In genomic region chr6:115901062-115901461, GRCm38 (mm10) we compare ENCODE assay signal across 8 mouse cellular contexts. TPM values are rescaled to one million over a fixed set of nuclear protein-coding genes. Genes with fewer than 3 reads are reported as not detected.
DNase-seq lines count a peak whose midpoint lies in the region; ATAC-seq and TF ChIP-seq lines count a peak whose summit lies in the region.

No protein-coding gene starts in this region.

- peak; percentile 72; the same call in 1 of the 2 replicates for ATAC-seq in forebrain, embryonic 15.5 days (replicated peaks)
- ATAC-seq in lung, embryonic 14.5 days (ENCODE audit: insufficient read depth): peak; percentile 81
- ATAC-seq in neural tube, embryonic 15.5 days (ENCODE audit: low FRiP score): peak; percentile 76; the same call in 1 of the 2 replicates

- H3K27ac ChIP-seq in forebrain, embryonic 15.5 days (replicated peaks): no peak overlapping the region; the same call in 1 of the 2 replicates
- H3K27ac ChIP-seq in lung, embryonic 14.5 days (ENCODE audit: low read depth): peak overlapping the region; percentile 61; the same call in 1 of the 2 replicates
- no peak overlapping the region for H3K27ac ChIP-seq in neural tube, embryonic 15.5 days (replicated peaks)
- H3K27ac ChIP-seq in thymus, adult 2 months (ENCODE audit: control insufficient read depth, insufficient read depth, low read length): no peak overlapping the region

- peaks cover 16% of the 10 kb centered on the region; the same call in 1 of the 2 replicates for H3K4me1 ChIP-seq in forebrain, embryonic 15.5 days
- 0 out of 2 replicates have a peak, but pooled peaks cover 4% of the 10 kb centered on the region for H3K4me1 ChIP-seq in lung, embryonic 14.5 days (ENCODE audit: insufficient read depth)
- peaks cover 10% of the 10 kb centered on the region for H3K4me1 ChIP-seq in neural tube, embryonic 15.5 days
- no peaks in the 10 kb centered on the region; the same call in 1 of the 2 replicates for H3K4me1 ChIP-seq in thymus, adult 2 months (replicated peaks; ENCODE audit: control insufficient read depth, insufficient read depth, low read length)

- no peaks in the 10 kb centered on the region for H3K79me3 ChIP-seq in C2C12 (ENCODE audit: low read depth)

- H3K4me3 ChIP-seq in C2C12 (ENCODE audit: insufficient read depth, poor library complexity, severe bottlenecking): no peak overlapping the region
- H3K4me3 ChIP-seq in forebrain, embryonic 15.5 days: no peak overlapping the region
- H3K4me3 ChIP-seq in lung, embryonic 14.5 days (ENCODE audit: low read depth, low read length): no peak overlapping the region
- H3K4me3 ChIP-seq in neural tube, embryonic 15.5 days (replicated peaks): no peak overlapping the region
- H3K4me3 ChIP-seq in thymus, adult 2 months (ENCODE audit: control insufficient read depth, insufficient read depth, low read length): no peak overlapping the region

- H3ac ChIP-seq in C2C12 (ENCODE audit: control insufficient read depth, insufficient read length, low read depth): no peak overlapping the region

- no peaks in the 10 kb centered on the region for H3K79me2 ChIP-seq in C2C12 (ENCODE audit: control insufficient read depth, insufficient read depth)

- intact Hi-C loops in heart, postnatal 25 days (cut with DNase I): loop anchor here (1.0 to 5.0 kb wide), 3 partner anchors 91 to 226 kb away; no protein-coding TSS in a partner anchor

- no peaks in the 10 kb centered on the region for H3K36me3 ChIP-seq in C2C12 (ENCODE audit: control insufficient read depth, insufficient read depth)
- peaks cover 3% of the 10 kb centered on the region; the same call in 1 of the 2 replicates for H3K36me3 ChIP-seq in forebrain, embryonic 15.5 days
- H3K36me3 ChIP-seq in lung, embryonic 14.5 days (ENCODE audit: insufficient read depth): peaks cover 16% of the 10 kb centered on the region; the same call in 1 of the 2 replicates
- H3K36me3 ChIP-seq in neural tube, embryonic 15.5 days: peaks cover 17% of the 10 kb centered on the region; the same call in 1 of the 2 replicates
- no peaks in the 10 kb centered on the region for H3K36me3 ChIP-seq in thymus, adult 2 months (ENCODE audit: control insufficient read depth, insufficient read depth, low read length)

- H3K9me3 ChIP-seq in forebrain, embryonic 15.5 days: no peaks in the 10 kb centered on the region
- H3K9me3 ChIP-seq in lung, embryonic 14.5 days (ENCODE audit: low read depth, low read length): no peaks in the 10 kb centered on the region
- no peaks in the 10 kb centered on the region for H3K9me3 ChIP-seq in neural tube, embryonic 15.5 days (replicated peaks)

- H3K9ac ChIP-seq in forebrain, embryonic 15.5 days (replicated peaks): no peak overlapping the region
- H3K9ac ChIP-seq in lung, embryonic 14.5 days: no peak overlapping the region
- no peak overlapping the region for H3K9ac ChIP-seq in neural tube, embryonic 15.5 days (replicated peaks)

- peak; percentile 81 for TF ChIP-seq CTCF in C2C12 (IDR thresholded peaks at IDR 0.05; ENCODE audit: control insufficient read depth, insufficient read depth, insufficient read length)
- peak; percentile 87 for TF ChIP-seq CTCF in brain, embryonic 14.5 days (IDR thresholded peaks at IDR 0.05; ENCODE audit: borderline replicate concordance, extremely low read depth, insufficient read depth, insufficient read length)
- peak; percentile 89 for TF ChIP-seq CTCF in lung, embryonic 14.5 days (IDR thresholded peaks at IDR 0.05; ENCODE audit: low read depth)
- TF ChIP-seq CTCF in thymus, adult 2 months (IDR thresholded peaks at IDR 0.05; ENCODE audit: borderline replicate concordance, control insufficient read depth, extremely low read depth, insufficient read depth, low read length, poor library complexity): peak; percentile 81; the same call in 1 of the 2 replicates

- TF ChIP-seq POLR2A in brain, embryonic 14.5 days (IDR thresholded peaks at IDR 0.05; ENCODE audit: borderline replicate concordance, extremely low read depth, insufficient read depth, insufficient read length, poor library complexity, severe bottlenecking): no peak
- TF ChIP-seq POLR2A in thymus, adult 2 months (IDR thresholded peaks at IDR 0.05; ENCODE audit: control insufficient read depth, extremely low read depth, insufficient read depth, low read length, poor library complexity): no peak

- DNase-seq in brain, embryonic 14.5 days (ENCODE audit: low read depth): peak; percentile 83
- DNase-seq in heart, postnatal 25 days (ENCODE audit: low spot score): peak; percentile 62
- DNase-seq in layer of hippocampus, adult 11-12 months (ENCODE audit: low spot score): peak; percentile 89
- peak; percentile 87 for DNase-seq in lung, embryonic 14.5 days
- peak; percentile 69 for DNase-seq in thymus, adult 2 months

- WGBS in forebrain, embryonic 15.5 days: 29% methylated on average over 3 of the region's 3 CpGs
- 11% methylated on average over 3 of the region's 3 CpGs for WGBS in lung, embryonic 14.5 days
- 27% methylated on average over 3 of the region's 3 CpGs for WGBS in neural tube, embryonic 15.5 days
- WGBS in thymus, adult 2 months: 17% methylated on average over 3 of the region's 3 CpGs

- H3K27me3 ChIP-seq in C2C12 (ENCODE audit: control insufficient read depth, insufficient read depth, insufficient read length): no peaks in the 10 kb centered on the region
- no peaks in the 10 kb centered on the region for H3K27me3 ChIP-seq in forebrain, embryonic 15.5 days
- H3K27me3 ChIP-seq in lung, embryonic 14.5 days (ENCODE audit: insufficient read depth, low read length): no peaks in the 10 kb centered on the region
- no peaks in the 10 kb centered on the region for H3K27me3 ChIP-seq in neural tube, embryonic 15.5 days (replicated peaks)
- H3K27me3 ChIP-seq in thymus, adult 2 months (ENCODE audit: control insufficient read depth, insufficient read depth, low read length): no peaks in the 10 kb centered on the region

- no peak overlapping the region for H3K4me2 ChIP-seq in forebrain, embryonic 15.5 days (replicated peaks)
- H3K4me2 ChIP-seq in lung, embryonic 14.5 days: no peak overlapping the region
- no peak overlapping the region for H3K4me2 ChIP-seq in neural tube, embryonic 15.5 days

TF ChIP-seq in C2C12, 6 proteins besides CTCF, POLR2A, EP300 and RAD21:
- TF ChIP-seq FOSL1 (IDR thresholded peaks at IDR 0.05; ENCODE audit: insufficient read depth, low read length, poor library complexity, severe bottlenecking) (no peak), MYOD1 (IDR thresholded peaks at IDR 0.05; ENCODE audit: control insufficient read depth, insufficient read length, low read depth) (peak; percentile 7)
TF ChIP-seq in C2C12: peak in this region for 1.

RNA-seq across cellular contexts. Expression of gene Rho, which starts 30.5 kb away (rescaled TPM):
- polyA plus RNA-seq in C2C12 (2012; fragmentation: generic; extraction: Trizol): 0.01 TPM
- 1.9 and 2.1 TPM in 2 replicates for polyA plus RNA-seq in brain, embryonic 14.5 days (2012; rRNA removed)
- polyA plus RNA-seq in forebrain, embryonic 15.5 days (2015; fragmentation: Nextera tagmentation; extraction: Ambion mirVana): 0.09 and 0.19 TPM in 2 replicates
- total RNA-seq in heart, postnatal 25 days (2021): under 1 TPM; 0.18 to 0.34 TPM
- polyA plus RNA-seq in lung, embryonic 14.5 days (2014; fragmentation: Nextera tagmentation; extraction: Ambion mirVana): 0.09 and 0.18 TPM in 2 replicates
- 2.0 and 2.1 TPM in 2 replicates for polyA plus RNA-seq in neural tube, embryonic 15.5 days (2015; fragmentation: Nextera tagmentation; extraction: Ambion mirVana)
- polyA plus RNA-seq in thymus, adult 2 months (2012; rRNA removed): 0.37 and 1.3 TPM in 2 replicates

RNA-seq across cellular contexts. Expression of gene H1foo, which starts 43.7 kb away (rescaled TPM):
- not detected for polyA plus RNA-seq in C2C12 (2012; fragmentation: generic; extraction: Trizol)
- not detected in 2 replicates for polyA plus RNA-seq in brain, embryonic 14.5 days (2012; rRNA removed)
- polyA plus RNA-seq in forebrain, embryonic 15.5 days (2015; fragmentation: Nextera tagmentation; extraction: Ambion mirVana): not detected in 2 replicates
- not detected for total RNA-seq in heart, postnatal 25 days (2021)
- not detected in 2 replicates for polyA plus RNA-seq in lung, embryonic 14.5 days (2014; fragmentation: Nextera tagmentation; extraction: Ambion mirVana)
- polyA plus RNA-seq in neural tube, embryonic 15.5 days (2015; fragmentation: Nextera tagmentation; extraction: Ambion mirVana): not detected in 2 replicates
- polyA plus RNA-seq in thymus, adult 2 months (2012; rRNA removed): 0.71 and 0.81 TPM in 2 replicates

RNA-seq across cellular contexts. Expression of gene Ift122, which starts 47.8 kb away (rescaled TPM):
- polyA plus RNA-seq in C2C12 (2012; fragmentation: generic; extraction: Trizol): 13.4 TPM
- polyA plus RNA-seq in brain, embryonic 14.5 days (2012; rRNA removed): 28.1 and 28.9 TPM in 2 replicates
- polyA plus RNA-seq in forebrain, embryonic 15.5 days (2015; fragmentation: Nextera tagmentation; extraction: Ambion mirVana): 28.2 and 29.4 TPM in 2 replicates
- total RNA-seq in heart, postnatal 25 days (2021): 10 to 100 TPM; 11.4 to 11.7 TPM
- 22.2 and 25.6 TPM in 2 replicates for polyA plus RNA-seq in lung, embryonic 14.5 days (2014; fragmentation: Nextera tagmentation; extraction: Ambion mirVana)
- 28.2 and 30.1 TPM in 2 replicates for polyA plus RNA-seq in neural tube, embryonic 15.5 days (2015; fragmentation: Nextera tagmentation; extraction: Ambion mirVana)
- polyA plus RNA-seq in thymus, adult 2 months (2012; rRNA removed): 7.6 and 8.8 TPM in 2 replicates

RNA-seq across cellular contexts. Expression of gene Mbd4, which starts 47.9 kb away (rescaled TPM):
- polyA plus RNA-seq in C2C12 (2012; fragmentation: generic; extraction: Trizol): 1.4 TPM
- 10.2 and 12.8 TPM in 2 replicates for polyA plus RNA-seq in brain, embryonic 14.5 days (2012; rRNA removed)
- 15.5 and 16.3 TPM in 2 replicates for polyA plus RNA-seq in forebrain, embryonic 15.5 days (2015; fragmentation: Nextera tagmentation; extraction: Ambion mirVana)
- 1 to 10 TPM in 1 of 2 experiments, under 1 TPM in 1; 0.95 to 1.2 TPM for total RNA-seq in heart, postnatal 25 days (2021)
- 17.1 and 20.1 TPM in 2 replicates for polyA plus RNA-seq in lung, embryonic 14.5 days (2014; fragmentation: Nextera tagmentation; extraction: Ambion mirVana)
- polyA plus RNA-seq in neural tube, embryonic 15.5 days (2015; fragmentation: Nextera tagmentation; extraction: Ambion mirVana): 10.4 and 14.5 TPM in 2 replicates
- polyA plus RNA-seq in thymus, adult 2 months (2012; rRNA removed): 9.0 and 10.5 TPM in 2 replicates
